Mouse (Mus musculus) cerebellum, postnatal 14 days (tissue): ENCODE measurements around the gene Zfp980.
A peak's percentile ranks its signal among the peaks of the same experiment; 100 is the strongest.
"Not testable (repeated sequence)": the region's sequence is repeated elsewhere in the genome, so short reads cannot be mapped to it uniquely, and the experiment has no call there.

Source experiments
- DNase-seq, 2 experiments: peaks; one replicate each; pipeline ENCODE4 v3.0.0; 2021; ENCODE audit warnings: mixed read lengths in 2 of 2

Zfp980 gene

GRCm38 (mm10) chr4:145670385-145670784, at the start of gene Zfp980:
Gene Zfp980 (plus strand): TSS chr4:145670685.
- not testable (repeated sequence) for DNase-seq

- not testable (repeated sequence) for DNase-seq
Measured at GRCm38 (mm10) chr4:145640416-145641185, 29.9 kb upstream of the Zfp980 start.

DNA sequence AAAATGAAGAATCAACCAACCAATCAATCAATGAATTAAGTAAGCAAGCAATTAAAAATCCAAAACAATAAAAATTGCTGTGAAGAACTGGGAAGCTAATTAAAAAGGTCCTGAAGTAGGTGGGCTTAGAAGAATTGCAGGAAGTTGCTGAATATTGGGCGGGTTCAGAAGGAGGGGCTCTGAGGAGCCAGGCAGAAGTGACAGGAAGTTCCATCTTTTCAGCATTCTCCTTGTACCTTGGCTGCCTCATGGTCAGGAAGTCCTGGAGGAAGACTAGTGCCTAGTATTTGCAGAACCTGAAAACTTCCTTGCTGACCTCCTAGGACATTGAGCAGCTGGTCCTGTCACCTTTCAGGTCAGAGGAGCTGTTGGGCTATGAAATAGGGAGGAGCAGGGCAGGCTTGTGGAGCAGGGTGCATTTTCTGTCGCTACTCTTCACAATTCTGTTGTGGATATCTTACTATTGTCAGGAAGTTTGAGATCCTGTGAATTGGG, 3.8 kb downstream of the Zfp980 start:
- not testable (repeated sequence) for DNase-seq

DNA sequence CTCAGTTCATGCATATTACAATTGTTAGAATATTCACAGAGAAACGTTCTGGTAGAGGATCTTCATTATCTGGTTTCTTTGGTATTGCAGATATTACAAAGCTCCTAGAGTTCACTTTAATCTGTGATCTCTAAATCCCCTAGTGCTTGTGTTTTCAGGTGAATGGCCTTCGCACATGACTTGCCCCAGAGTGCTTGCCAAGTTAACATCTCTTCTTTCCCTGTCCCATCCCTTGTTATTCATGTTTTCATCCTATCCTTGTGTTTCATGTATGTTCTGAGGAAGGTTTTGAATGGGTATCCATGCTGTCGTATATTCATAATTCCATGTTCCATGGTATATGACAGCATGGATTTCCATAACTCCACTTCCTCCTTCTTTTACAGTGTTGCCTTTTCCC, 9.7 kb downstream of the Zfp980 start:
- DNase-seq, result peak in 1 of 2 experiments; percentile 2

GRCm38 (mm10) chr4:145680672-145681387, 10.3 kb downstream of the Zfp980 start:
- not testable (repeated sequence) for DNase-seq

DNA sequence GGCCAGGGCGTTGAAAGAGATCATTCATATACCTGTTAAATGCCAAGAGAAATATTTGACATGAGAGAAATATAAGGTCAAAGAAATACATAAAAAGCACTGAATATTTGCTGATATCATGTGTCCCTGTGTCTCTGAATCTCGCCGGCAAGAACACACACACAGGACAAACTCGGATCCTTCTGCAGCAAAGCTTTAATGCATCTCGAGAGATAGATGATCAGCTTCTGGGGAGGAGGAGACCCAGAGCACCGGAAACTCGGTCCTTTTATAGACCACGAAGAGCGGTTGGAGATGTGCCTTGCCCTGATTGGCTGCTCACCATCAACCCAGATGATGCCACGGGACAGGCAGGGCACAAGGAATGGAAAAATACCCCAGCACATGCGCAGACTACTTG, 11.5 kb downstream of the Zfp980 start:
- DNase-seq, result not testable (repeated sequence)

GRCm38 (mm10) chr4:145683024-145683766, 12.7 kb downstream of the Zfp980 start:
- not testable (repeated sequence) for DNase-seq

GRCm38 (mm10) chr4:145686061-145686460, 15.6 kb downstream of the Zfp980 start:
- DNase-seq, result not testable (repeated sequence)

GRCm38 (mm10) chr4:145744935-145745644, 74.6 kb downstream of the Zfp980 start:
- DNase-seq, result not testable (repeated sequence)

GRCm38 (mm10) chr4:145745645-145745991, 75.1 kb downstream of the Zfp980 start:
- not testable (repeated sequence) for DNase-seq
